Mouse (Mus musculus) embryonic fibroblast, embryonic 13.5 days (primary cell): ENCODE measurements around the gene Olfr17. TPM values are rescaled to one million over a fixed set of nuclear protein-coding genes. Genes with fewer than 3 reads are reported as not detected.
"Not testable (repeated sequence)": the region's sequence is repeated elsewhere in the genome, so short reads cannot be mapped to it uniquely, and the experiment has no call there.

Experiments used
- H3K27ac ChIP-seq: 2 replicates; pipeline ENCODE4 v1.5.1; 2012; ENCODE audit warnings: low read length, control low read depth, inconsistent platforms; ENCODE audit not compliant: insufficient read depth
- H3K4me1 ChIP-seq: 2 replicates; pipeline ENCODE4 v1.6.1; 2011; ENCODE audit warnings: low read length; ENCODE audit not compliant: control insufficient read depth, insufficient read depth
- H3K4me3 ChIP-seq: 2 replicates; pipeline ENCODE4 v1.5.1; 2011; ENCODE audit warnings: mild to moderate bottlenecking, control low read depth, low read length; ENCODE audit not compliant: insufficient read depth
- CTCF ChIP-seq: IDR thresholded peaks from 2 replicates; pipeline ENCODE4 v1.5.1; 2011; ENCODE audit warnings: mild to moderate bottlenecking, control low read depth, low read length, moderate library complexity, borderline replicate concordance; ENCODE audit not compliant: insufficient read depth
- POLR2A ChIP-seq: IDR thresholded peaks from 2 replicates; pipeline ENCODE4 v1.6.1; 2011; ENCODE audit warnings: low read depth, mild to moderate bottlenecking, control low read depth, low read length, moderate library complexity
- polyA plus RNA-seq: library from polyadenylated mRNA; stranded (reverse); fragments of >200 nt; gene quantifications from 2 replicates; pipeline ENCODE4 v1.2.4, GENCODE M21; 2011; ENCODE audit warnings: low read depth; ENCODE audit not compliant: missing spikeins, insufficient read length

The Olfr17 gene
- not detected in 2 replicates for polyA plus RNA-seq

DNA sequence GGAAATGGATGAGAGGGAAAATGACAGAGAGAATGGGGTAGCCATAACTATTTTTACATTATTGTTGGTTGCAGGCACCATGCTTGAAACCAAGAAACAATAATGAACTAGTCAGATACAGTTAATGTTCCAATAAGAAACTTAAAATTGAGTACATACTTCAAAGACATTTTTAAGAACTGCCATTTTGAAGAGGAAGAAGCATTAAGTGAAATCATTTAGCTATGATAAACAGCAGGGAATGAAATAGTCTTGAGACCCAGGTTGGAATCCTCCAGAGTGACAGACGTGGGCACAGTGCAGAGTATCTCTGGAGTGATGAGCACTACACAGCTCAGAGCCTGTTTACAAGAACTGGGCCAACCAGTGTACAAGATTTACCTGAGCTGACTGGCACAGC is at the start of gene Olfr17:
TSS of gene Olfr17 (plus strand) at position 301 of the 400 bp plus-strand sequence.
- H3K27ac ChIP-seq, result no peak within 1 kb of the TSS
- TF ChIP-seq CTCF, result no peak
- TF ChIP-seq POLR2A, result no peak

DNA sequence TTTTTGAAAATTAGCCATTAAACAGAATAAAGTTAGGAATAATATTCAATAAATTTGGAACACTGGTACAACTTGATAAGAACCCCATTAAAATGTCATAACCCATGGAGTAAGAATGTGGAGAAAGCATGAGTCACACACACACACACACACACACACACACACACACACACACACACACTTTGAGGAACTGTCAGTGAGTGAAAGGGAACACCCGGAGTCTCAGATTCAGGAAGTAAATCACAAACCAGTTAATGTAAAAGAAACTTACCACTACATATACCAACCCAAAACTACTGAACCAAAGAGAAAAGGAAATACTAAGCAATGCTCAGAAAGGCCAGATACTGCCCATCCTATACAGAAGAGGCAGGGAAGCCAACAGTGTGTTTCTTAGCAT is 48.6 kb upstream of the Olfr17 start:
- Histone ChIP-seq H3K27ac (no peak overlapping the region), H3K4me1 (no peaks in the 10 kb centered on the region), H3K4me3 (no peak overlapping the region)
- no peak for TF ChIP-seq POLR2A
- TF ChIP-seq CTCF, result no peak

More for the DNA sequence above, at the start of gene Olfr17:
- Histone ChIP-seq H3K4me3 (no peak within 1 kb of the TSS), H3K4me1 (no peaks in the 10 kb centered on the region)

DNA sequence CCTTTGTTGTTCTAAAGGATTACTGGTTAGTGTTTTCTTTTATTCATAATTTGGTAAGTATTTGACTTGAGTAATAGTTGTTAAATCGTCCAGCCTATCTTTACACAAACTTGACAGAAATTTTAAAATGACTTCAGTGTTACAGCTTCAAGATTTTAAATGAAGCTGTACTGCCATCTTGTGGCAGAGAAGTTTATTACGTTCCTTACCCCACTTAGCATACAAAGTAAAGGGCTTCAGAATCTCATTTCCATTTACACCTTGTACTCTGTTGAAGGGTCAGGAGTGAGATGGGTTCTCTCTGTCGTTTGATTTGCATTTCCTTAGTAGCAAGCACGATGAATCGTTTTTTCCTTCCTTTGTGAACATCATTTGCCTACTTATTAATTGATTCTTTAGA is 47.2 kb upstream of the Olfr17 start:
- H3K4me3 ChIP-seq, result no peak overlapping the region
- H3K4me1 ChIP-seq, result no peaks in the 10 kb centered on the region
- TF ChIP-seq CTCF (no peak), POLR2A (no peak)
- H3K27ac ChIP-seq, result no peak overlapping the region

DNA sequence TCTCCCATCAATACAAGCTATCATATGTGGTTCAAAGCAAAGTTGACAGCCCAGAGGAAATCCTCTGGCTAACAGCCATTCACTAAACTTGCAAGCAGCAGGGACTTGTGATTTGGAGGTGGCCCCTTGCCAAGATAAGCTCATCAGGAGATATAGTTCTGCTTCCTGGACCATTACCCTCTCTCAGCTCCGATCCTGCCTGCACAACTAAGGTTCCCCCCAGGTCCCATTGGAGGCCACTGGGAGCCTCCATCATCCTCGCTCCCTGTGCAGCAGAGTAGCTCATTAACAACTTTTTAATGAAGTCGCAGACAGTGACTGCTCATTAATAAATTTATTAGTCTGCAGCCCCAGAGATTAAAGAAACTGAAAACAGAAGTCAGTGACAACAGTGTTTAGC is 45.4 kb upstream of the Olfr17 start:
- Histone ChIP-seq H3K4me3 (no peak overlapping the region), H3K27ac (no peak overlapping the region), H3K4me1 (no peaks in the 10 kb centered on the region)
- TF ChIP-seq POLR2A (no peak), CTCF (no peak)

DNA sequence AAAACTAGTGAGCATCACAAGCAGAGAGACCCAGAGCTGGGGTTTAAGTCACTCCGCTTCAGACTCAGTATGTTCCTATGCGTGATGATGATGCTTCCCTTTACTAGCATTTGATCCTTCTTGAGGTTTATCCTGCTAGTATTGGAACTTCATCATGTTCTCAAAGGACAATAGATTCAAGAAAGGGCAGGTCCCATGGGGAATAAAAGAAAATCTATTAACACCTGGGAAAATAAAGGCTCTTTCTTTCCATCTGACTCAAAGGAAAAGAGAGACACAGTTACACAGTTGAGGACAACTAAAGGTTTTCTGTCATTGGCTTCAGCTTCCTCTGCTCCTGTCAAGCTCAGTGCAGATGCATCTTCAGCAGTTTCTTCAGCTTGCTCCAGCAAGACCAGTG is 22.3 kb upstream of the Olfr17 start, which contains the start of gene Olfr714:
TSS of gene Olfr714 (plus strand) at position 301 of the 400 bp plus-strand sequence.
- Histone ChIP-seq H3K27ac (no peak within 1 kb of the TSS), H3K4me3 (no peak within 1 kb of the TSS), H3K4me1 (no peaks in the 10 kb centered on the region)
- TF ChIP-seq CTCF (no peak), POLR2A (no peak)

DNA sequence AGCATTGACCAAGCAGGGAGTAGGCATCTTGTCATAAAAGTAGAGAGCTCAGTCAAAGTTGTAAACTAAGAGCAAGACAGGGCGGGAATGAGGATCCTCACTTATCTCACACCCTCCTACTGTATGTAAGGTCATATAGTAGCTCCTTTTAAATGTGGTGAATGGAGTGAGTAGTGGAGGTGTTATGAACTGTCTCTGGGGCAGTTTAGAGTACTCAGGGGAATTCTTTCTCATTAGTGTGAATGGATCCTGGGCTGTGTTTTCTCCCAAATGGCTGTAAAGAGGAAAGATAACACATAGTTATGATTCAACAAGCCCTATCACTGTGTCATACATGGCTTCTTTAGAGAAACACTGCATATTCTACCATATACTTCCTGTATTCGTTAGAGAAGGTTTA is 17.2 kb downstream of the Olfr17 start, which contains the start of gene Olfr715b:
TSS of gene Olfr715b (minus strand) at position 101 of the 400 bp plus-strand sequence.
- H3K4me1 ChIP-seq, H3K27ac ChIP-seq: not testable (repeated sequence)

DNA sequence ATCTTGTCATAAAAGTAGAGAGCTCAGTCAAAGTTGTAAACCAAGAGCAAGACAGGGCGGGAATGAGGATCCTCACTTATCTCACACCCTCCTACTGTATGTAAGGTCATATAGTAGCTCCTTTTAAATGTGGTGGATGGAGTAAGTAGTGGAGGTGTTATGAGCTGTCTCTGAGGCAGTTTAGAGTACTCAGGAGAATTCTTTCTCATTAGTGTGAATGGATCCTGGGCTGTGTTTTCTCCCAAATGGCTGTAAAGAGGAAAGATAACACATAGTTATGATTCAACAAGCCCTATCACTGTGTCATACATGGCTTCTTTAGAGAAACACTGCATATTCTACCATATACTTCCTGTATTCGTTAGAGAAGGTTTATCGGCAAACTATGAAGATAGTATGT is 38.0 kb downstream of the Olfr17 start, which contains the start of gene Olfr715:
TSS of gene Olfr715 (minus strand) at position 101 of the 400 bp plus-strand sequence.
- not testable (repeated sequence) for H3K4me1 ChIP-seq, H3K27ac ChIP-seq

More for the DNA sequence above, 17.2 kb downstream of the Olfr17 start, which contains the start of gene Olfr715b:
- H3K4me3 ChIP-seq, result not testable (repeated sequence)

DNA sequence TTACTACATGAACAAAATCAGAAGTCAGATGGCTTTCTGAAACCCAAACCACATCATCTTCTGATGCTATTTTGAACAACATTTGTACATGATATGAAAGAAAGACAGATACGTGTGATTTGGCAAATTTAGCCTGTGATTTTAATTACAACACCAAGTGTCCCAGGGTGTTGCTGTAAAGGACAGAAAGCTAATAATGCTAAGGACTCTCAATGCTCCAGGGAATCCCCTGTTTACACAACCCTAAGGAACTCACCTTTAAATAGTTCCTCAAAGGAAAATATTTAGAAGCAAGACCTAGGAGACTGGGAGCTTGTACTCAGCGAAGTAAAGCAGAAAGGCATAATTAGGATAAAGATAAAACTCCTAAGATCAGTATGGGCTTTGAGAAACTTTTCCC is 45.0 kb downstream of the Olfr17 start, which contains the start of gene Olfr716:
TSS of gene Olfr716 (plus strand) at position 301 of the 400 bp plus-strand sequence.
- not testable (repeated sequence) for H3K4me3 ChIP-seq, H3K27ac ChIP-seq, H3K4me1 ChIP-seq

More for the DNA sequence above, 38.0 kb downstream of the Olfr17 start, which contains the start of gene Olfr715:
- not testable (repeated sequence) for H3K4me3 ChIP-seq

Other genes with a start within 250 kb of the Olfr17 start
- not detected in 2 replicates for gene Olfr703, start 249.9 kb upstream of the Olfr17 start, polyA plus RNA-seq
- not detected in 2 replicates for gene Olfr704, start 230.0 kb upstream of the Olfr17 start, polyA plus RNA-seq
- gene Olfr705, start 216.3 kb upstream of the Olfr17 start, polyA plus RNA-seq, result not detected in 2 replicates
- gene Olfr706, start 205.1 kb upstream of the Olfr17 start, polyA plus RNA-seq, result not detected in 2 replicates
- not detected in 2 replicates for gene Olfr707, start 192.0 kb upstream of the Olfr17 start, polyA plus RNA-seq
- gene Olfr1532-ps1, start 185.2 kb upstream of the Olfr17 start, polyA plus RNA-seq, result not detected in 2 replicates
- not detected in 2 replicates for gene Olfr709-ps1, start 161.0 kb upstream of the Olfr17 start, polyA plus RNA-seq
- gene Olfr710, start 144.9 kb upstream of the Olfr17 start, polyA plus RNA-seq, result not detected in 2 replicates
- not detected in 2 replicates for gene Olfr6, start 129.3 kb upstream of the Olfr17 start, polyA plus RNA-seq
- not detected in 2 replicates for gene Olfr711, start 117.8 kb upstream of the Olfr17 start, polyA plus RNA-seq
- gene Olfr2, start 87.1 kb upstream of the Olfr17 start, polyA plus RNA-seq, result not detected in 2 replicates
- not detected in 2 replicates for gene Olfr713, start 62.0 kb upstream of the Olfr17 start, polyA plus RNA-seq
- not detected in 2 replicates for gene Olfr714, start 22.2 kb upstream of the Olfr17 start, polyA plus RNA-seq
- gene Olfr715b, start 17.1 kb downstream of the Olfr17 start, polyA plus RNA-seq, result not detected in 2 replicates
- gene Olfr715, start 37.9 kb downstream of the Olfr17 start, polyA plus RNA-seq, result not detected in 2 replicates
- not detected in 2 replicates for gene Olfr716, start 45.1 kb downstream of the Olfr17 start, polyA plus RNA-seq
- not detected in 2 replicates for gene Nlrp14, start 73.8 kb downstream of the Olfr17 start, polyA plus RNA-seq
- not detected in 2 replicates for gene Rbmxl2, start 116.2 kb downstream of the Olfr17 start, polyA plus RNA-seq